Mouse (Mus musculus) intestine, embryonic 14.5 days (tissue): ENCODE measurements around the gene Robo1. TPM values are rescaled to one million over a fixed set of nuclear protein-coding genes. Genes with fewer than 3 reads are reported as not detected.

Experiments
- ATAC-seq: fragments of 200-750 bp; cut with Nextera tagmentation; replicated peaks from 2 replicates; pipeline ENCODE4 v1.8.0; 2017; ENCODE audit warnings: low read depth, moderate number of reproducible peaks, moderate TSS enrichment, moderate library complexity; ENCODE audit not compliant: low FRiP score, low TSS enrichment
- DNase-seq: peaks from one replicate; pipeline ENCODE4 v3.0.0-alpha.2; 2018; ENCODE audit warnings: low spot score
- H3K27ac ChIP-seq: fragments of 300-500 bp; sonication (generic); 2 replicates; pipeline ENCODE4 v1.5.1; 2014; ENCODE audit warnings: low read depth, mild to moderate bottlenecking, control low read depth
- H3K27me3 ChIP-seq: fragments of 300-500 bp; sonication (generic); replicated peaks from 2 replicates; pipeline ENCODE4 v1.6.1; 2014; ENCODE audit warnings: low read length, control low read depth; ENCODE audit not compliant: control insufficient read depth, insufficient read depth
- H3K36me3 ChIP-seq: fragments of 300-500 bp; sonication (generic); 2 replicates; pipeline ENCODE4 v1.6.1; 2014; ENCODE audit warnings: low read length, control low read depth; ENCODE audit not compliant: control insufficient read depth, insufficient read depth
- H3K4me1 ChIP-seq: fragments of 300-500 bp; sonication (generic); replicated peaks from 2 replicates; pipeline ENCODE4 v1.6.1; 2014; ENCODE audit warnings: low read length, control low read depth, mixed read lengths; ENCODE audit not compliant: control insufficient read depth, insufficient read depth
- H3K4me2 ChIP-seq: fragments of 300-500 bp; sonication (generic); 2 replicates; pipeline ENCODE4 v1.6.1; 2014; ENCODE audit warnings: low read length
- H3K4me3 ChIP-seq: fragments of 300-500 bp; sonication (generic); 2 replicates; pipeline ENCODE4 v1.5.1; 2014; ENCODE audit warnings: low read depth, low read length, control low read depth, mixed read lengths
- H3K9ac ChIP-seq: fragments of 300-500 bp; sonication (generic); 2 replicates; pipeline ENCODE4 v1.6.1; 2014; ENCODE audit warnings: mild to moderate bottlenecking, low read length
- H3K9me3 ChIP-seq: fragments of 300-500 bp; sonication (generic); 2 replicates; pipeline ENCODE4 v1.6.1; 2016; ENCODE audit warnings: low read length, control low read depth; ENCODE audit not compliant: control insufficient read depth
- WGBS: fragments of 180-500 bp; shearing (Covaris S2); extraction: QIAGEN DNeasy Blood & Tissue Kit; methylation state at CpG from one replicate; pipeline ENCODE4 v1.1.7; 2014; 5-methylcytosine and 5-hydroxymethylcytosine counted together
- polyA plus RNA-seq: library from polyadenylated mRNA; unstranded; fragments of >200 nt; fragmentation: Nextera tagmentation; extraction: Ambion mirVana; gene quantifications from 2 replicates; pipeline ENCODE4 v1.2.1, GENCODE M21; 2014

The Robo1 gene
- polyA plus RNA-seq, 1 experiment from 2014 or later: 24.1 TPM

- Histone ChIP-seq H3K4me1 (peaks cover 6% of the 10 kb centered on the region), H3K27me3 (no peaks in the 10 kb centered on the region), H3K36me3 (no peaks in the 10 kb centered on the region), H3K4me2 (peak overlapping the region; percentile 57), H3K9me3 (no peaks in the 10 kb centered on the region), H3K9ac (peak overlapping the region; percentile 72), H3K27ac (no peak overlapping the region), H3K4me3 (peak overlapping the region; percentile 85)
- DNase-seq (no peak), ATAC-seq (no peak)
- WGBS: 27% methylated on average over 5 of the region's 5 CpGs
Measured at GRCm38 (mm10) chr16:72665454-72665853, 357.3 kb downstream of the Robo1 start.

- no peak overlapping the region for H3K9ac ChIP-seq
- no peak overlapping the region for H3K27ac ChIP-seq
- no peak for DNase-seq
- no peak overlapping the region for H3K4me2 ChIP-seq
- no peaks in the 10 kb centered on the region for H3K36me3 ChIP-seq
- no peak overlapping the region for H3K4me3 ChIP-seq
- no peaks in the 10 kb centered on the region for H3K27me3 ChIP-seq
- ATAC-seq: no peak
- peaks cover 4% of the 10 kb centered on the region for H3K4me1 ChIP-seq
- 65% methylated on average over 6 of the region's 6 CpGs for WGBS
- H3K9me3 ChIP-seq: no peaks in the 10 kb centered on the region
Measured at GRCm38 (mm10) chr16:72670240-72671038, 362.3 kb downstream of the Robo1 start.

GRCm38 (mm10) chr16:72677234-72677633 lies 369.1 kb downstream of the Robo1 start:
- Histone ChIP-seq H3K27me3 (no peaks in the 10 kb centered on the region), H3K9me3 (no peaks in the 10 kb centered on the region), H3K4me1 (peaks cover 17% of the 10 kb centered on the region), H3K4me2 (no peak overlapping the region), H3K9ac (no peak overlapping the region), H3K4me3 (no peak overlapping the region), H3K27ac (no peak overlapping the region), H3K36me3 (no peaks in the 10 kb centered on the region)
- WGBS: 70% methylated on average over 5 of the region's 5 CpGs
- DNase-seq (no peak), ATAC-seq (no peak)

GRCm38 (mm10) chr16:72678450-72678849 lies 370.3 kb downstream of the Robo1 start:
- H3K36me3 ChIP-seq: no peaks in the 10 kb centered on the region
- no peak overlapping the region for H3K27ac ChIP-seq
- 19% methylated on average over 13 of the region's 13 CpGs for WGBS
- ATAC-seq (no peak), DNase-seq (no peak)
- H3K4me2 ChIP-seq: 0 out of 2 replicates have a peak overlapping the region, but pooled peaks have one; percentile 15
- H3K27me3 ChIP-seq: no peaks in the 10 kb centered on the region
- no peak overlapping the region for H3K9ac ChIP-seq
- H3K4me3 ChIP-seq: no peak overlapping the region
- H3K9me3 ChIP-seq: no peaks in the 10 kb centered on the region
- H3K4me1 ChIP-seq: peaks cover 17% of the 10 kb centered on the region

- Histone ChIP-seq H3K36me3 (no peaks in the 10 kb centered on the region), H3K4me1 (peaks cover 17% of the 10 kb centered on the region), H3K4me3 (no peak overlapping the region), H3K27me3 (no peaks in the 10 kb centered on the region), H3K9me3 (no peaks in the 10 kb centered on the region), H3K27ac (no peak overlapping the region), H3K4me2 (0 out of 2 replicates have a peak overlapping the region, but pooled peaks have one; percentile 15), H3K9ac (no peak overlapping the region)
- DNase-seq (no peak), ATAC-seq (no peak; the same call in 1 of the 2 replicates)
- WGBS: 58% methylated on average over 11 of the region's 11 CpGs
Measured at GRCm38 (mm10) chr16:72678947-72679558, 370.9 kb downstream of the Robo1 start.

- H3K4me1 ChIP-seq: peaks cover 30% of the 10 kb centered on the region
- 23% methylated on average over 6 of the region's 6 CpGs for WGBS
- peak; percentile 60; the same call in 1 of the 2 replicates for ATAC-seq
Measured at GRCm38 (mm10) chr16:72685604-72686479, 377.7 kb downstream of the Robo1 start.

GRCm38 (mm10) chr16:72686480-72687053 lies 378.5 kb downstream of the Robo1 start:
- Histone ChIP-seq H3K9ac (no peak overlapping the region), H3K4me3 (no peak overlapping the region), H3K4me2 (peak overlapping the region; percentile 37), H3K36me3 (no peaks in the 10 kb centered on the region), H3K27me3 (no peaks in the 10 kb centered on the region), H3K4me1 (peaks cover 30% of the 10 kb centered on the region), H3K27ac (0 out of 2 replicates have a peak overlapping the region, but pooled peaks have one; percentile 43), H3K9me3 (no peaks in the 10 kb centered on the region)
- DNase-seq: no peak
- WGBS: 41% methylated on average over 11 of the region's 11 CpGs
- ATAC-seq: no peak

More at GRCm38 (mm10) chr16:72685604-72686479, 377.7 kb downstream of the Robo1 start:
- H3K27me3 ChIP-seq: no peaks in the 10 kb centered on the region
- DNase-seq: no peak
- H3K9ac ChIP-seq: no peak overlapping the region
- H3K4me2 ChIP-seq: peak overlapping the region; percentile 37
- H3K4me3 ChIP-seq: no peak overlapping the region
- peak overlapping the region; percentile 60 for H3K27ac ChIP-seq
- no peaks in the 10 kb centered on the region for H3K36me3 ChIP-seq
- no peaks in the 10 kb centered on the region for H3K9me3 ChIP-seq

- H3K4me2 ChIP-seq: no peak overlapping the region
- no peak overlapping the region for H3K4me3 ChIP-seq
- no peaks in the 10 kb centered on the region for H3K27me3 ChIP-seq
- peaks cover 30% of the 10 kb centered on the region for H3K4me1 ChIP-seq
- no peak overlapping the region for H3K9ac ChIP-seq
- DNase-seq: no peak
- ATAC-seq: no peak
- no peak overlapping the region for H3K27ac ChIP-seq
- no peaks in the 10 kb centered on the region for H3K9me3 ChIP-seq
- 21% methylated on average over 3 of the region's 3 CpGs for WGBS
- H3K36me3 ChIP-seq: no peaks in the 10 kb centered on the region
Measured at GRCm38 (mm10) chr16:72687651-72688050, 379.5 kb downstream of the Robo1 start.
